Mouse (Mus musculus): ENCODE data around the gene Brsk1.

- TF ChIP-seq CTCF (IDR thresholded peaks at IDR 0.05) (no peak), EP300 (IDR thresholded peaks at IDR 0.05) (no peak)
Observed at GRCm38 (mm10) chr7:4693004-4693403, 2.6 kb downstream of the Brsk1 start.

Data from lung, postnatal 0 days (tissue).